Mouse (Mus musculus): Measurements from ENCODE around the gene Zfp109. TPM values are rescaled to one million over a fixed set of nuclear protein-coding genes. Genes with fewer than 3 reads are reported as not detected.

Zfp109 gene
- polyA plus RNA-seq, 1 experiment from 2014 or later, result 3.6 TPM

DNA sequence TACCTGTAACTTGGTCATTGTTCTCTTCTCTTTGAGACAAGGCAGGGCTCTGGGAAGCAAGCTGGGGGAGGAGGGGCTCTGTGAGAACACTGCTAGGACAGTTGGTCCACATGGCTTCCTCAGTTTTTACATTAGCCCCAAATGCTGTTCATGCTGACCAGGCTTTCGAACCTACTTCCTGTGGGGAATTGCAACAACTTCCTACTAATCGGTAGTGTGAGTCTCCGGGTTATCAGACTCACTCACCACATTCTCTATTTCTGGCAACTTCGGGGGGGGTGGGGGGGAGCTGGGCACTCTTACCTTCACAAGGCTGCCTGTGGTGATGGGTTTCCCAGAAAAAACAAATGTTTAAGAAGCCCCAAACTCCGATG lies 47.8 kb downstream of the Zfp109 start:
- Histone ChIP-seq H3K27ac (ENCODE audit: low read depth, low read length) (no peak overlapping the region), H3K9ac (ENCODE audit: low read depth, low read length) (no peak overlapping the region), H3K4me3 (ENCODE audit: low read depth, low read length) (no peak overlapping the region), H3K4me1 (ENCODE audit: control insufficient read depth, insufficient read depth, low read length) (no peaks in the 10 kb centered on the region), H3K27me3 (ENCODE audit: control insufficient read depth, insufficient read depth, low read length) (no peaks in the 10 kb centered on the region), H3K9me3 (replicated peaks; ENCODE audit: control insufficient read depth, low read length) (no peaks in the 10 kb centered on the region), H3K4me2 (no peak overlapping the region), H3K36me3 (ENCODE audit: control insufficient read depth, insufficient read depth, low read length) (peaks cover 5% of the 10 kb centered on the region; the same call in 1 of the 2 replicates)
- 32% methylated on average over 5 of the region's 5 CpGs for WGBS (ENCODE audit: insufficient replicate concordance)
- no peak for ATAC-seq (replicated peaks; ENCODE audit: insufficient number of reproducible peaks, low FRiP score, low TSS enrichment)

DNA sequence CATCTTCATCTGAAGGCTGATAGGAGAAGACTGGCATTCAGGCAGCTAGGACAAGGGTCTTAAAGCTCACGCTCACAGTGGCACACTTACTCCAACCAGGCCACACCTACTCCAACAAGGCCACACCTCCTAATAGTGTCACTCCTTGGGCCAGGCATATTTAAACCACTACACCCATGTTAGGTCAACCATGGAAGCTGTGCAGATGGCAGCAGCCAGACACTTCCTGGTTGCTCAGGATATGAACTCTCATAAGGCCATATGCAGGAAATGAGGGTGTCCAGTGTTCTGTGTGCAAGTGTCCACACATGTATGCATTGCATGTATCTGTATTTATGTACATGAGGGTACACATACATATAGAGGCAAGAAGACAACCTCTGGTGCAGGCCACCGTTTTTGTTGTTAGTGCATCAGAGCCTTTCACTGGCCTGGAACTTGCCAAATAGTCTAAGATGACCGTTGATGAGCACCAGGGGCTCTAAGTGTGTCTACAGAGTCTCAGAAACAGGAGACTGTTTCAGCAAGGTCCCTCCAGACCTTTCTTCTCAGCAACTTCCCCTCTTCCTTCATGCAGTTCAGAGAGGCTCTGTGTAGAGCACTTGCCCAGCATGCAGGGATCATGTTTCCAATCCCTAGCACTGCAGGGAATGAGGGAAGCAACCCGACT lies 48.3 kb downstream of the Zfp109 start:
- no peak for ATAC-seq (replicated peaks; ENCODE audit: insufficient number of reproducible peaks, low FRiP score, low TSS enrichment)
- H3K4me2 ChIP-seq, result no peak overlapping the region
- WGBS (ENCODE audit: insufficient replicate concordance), result 67% methylated on average over 4 of the region's 4 CpGs

DNA sequence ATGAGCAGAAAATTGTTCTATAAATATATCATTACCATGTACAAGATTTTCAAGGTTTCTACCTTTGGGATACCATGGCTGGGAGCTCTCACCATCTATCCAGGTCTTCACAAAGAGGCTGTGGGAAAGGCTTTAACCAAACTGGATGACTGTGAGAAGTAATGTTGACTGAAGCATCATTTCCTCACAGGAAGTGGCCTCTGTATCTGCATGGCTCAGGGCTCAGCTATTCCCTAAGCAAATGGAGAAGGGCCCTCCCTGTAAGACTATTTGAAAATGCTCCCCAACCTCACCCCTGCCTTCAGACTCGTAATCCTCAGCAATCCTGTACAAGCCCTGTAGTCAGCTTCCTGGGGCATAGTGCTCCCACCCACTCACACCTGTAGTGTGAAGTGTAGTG lies 49.7 kb downstream of the Zfp109 start:
- H3K9ac ChIP-seq (ENCODE audit: low read depth, low read length), result no peak overlapping the region
- no peak overlapping the region for H3K4me3 ChIP-seq (ENCODE audit: low read depth, low read length)
- H3K4me1 ChIP-seq (ENCODE audit: control insufficient read depth, insufficient read depth, low read length), result no peaks in the 10 kb centered on the region
- no peaks in the 10 kb centered on the region for H3K27me3 ChIP-seq (ENCODE audit: control insufficient read depth, insufficient read depth, low read length)
- 71% methylated on average over 1 of the region's 1 CpGs for WGBS (ENCODE audit: insufficient replicate concordance)
- no peaks in the 10 kb centered on the region for H3K36me3 ChIP-seq (ENCODE audit: control insufficient read depth, insufficient read depth, low read length)
- no peak overlapping the region for H3K4me2 ChIP-seq
- H3K27ac ChIP-seq (ENCODE audit: low read depth, low read length), result no peak overlapping the region
- no peaks in the 10 kb centered on the region for H3K9me3 ChIP-seq (replicated peaks; ENCODE audit: control insufficient read depth, low read length)
- ATAC-seq (replicated peaks; ENCODE audit: insufficient number of reproducible peaks, low FRiP score, low TSS enrichment), result no peak

More for the DNA sequence above, 48.3 kb downstream of the Zfp109 start:
- Histone ChIP-seq H3K4me1 (ENCODE audit: control insufficient read depth, insufficient read depth, low read length) (no peaks in the 10 kb centered on the region), H3K36me3 (ENCODE audit: control insufficient read depth, insufficient read depth, low read length) (peaks cover 5% of the 10 kb centered on the region; the same call in 1 of the 2 replicates), H3K9me3 (replicated peaks; ENCODE audit: control insufficient read depth, low read length) (no peaks in the 10 kb centered on the region), H3K27me3 (ENCODE audit: control insufficient read depth, insufficient read depth, low read length) (no peaks in the 10 kb centered on the region), H3K27ac (ENCODE audit: low read depth, low read length) (no peak overlapping the region), H3K4me3 (ENCODE audit: low read depth, low read length) (no peak overlapping the region), H3K9ac (ENCODE audit: low read depth, low read length) (no peak overlapping the region)

Other genes starting within 250 kb of the Zfp109 start
- gene V1rd19, start 235.9 kb downstream of the Zfp109 start, polyA plus RNA-seq (2014; fragmentation: Nextera tagmentation; extraction: Ambion mirVana), result not detected in 2 replicates
- gene Vmn1r183, start 184.3 kb downstream of the Zfp109 start, polyA plus RNA-seq (2014; fragmentation: Nextera tagmentation; extraction: Ambion mirVana), result not detected in 2 replicates
- gene Zfp180, start 155.6 kb downstream of the Zfp109 start, polyA plus RNA-seq (2014; fragmentation: Nextera tagmentation; extraction: Ambion mirVana), result 14.2 and 19.9 TPM in 2 replicates
- gene Zfp112, start 125.2 kb downstream of the Zfp109 start, polyA plus RNA-seq (2014; fragmentation: Nextera tagmentation; extraction: Ambion mirVana), result 3.2 and 3.8 TPM in 2 replicates
- 7.7 and 10.6 TPM in 2 replicates for gene Zfp235, start 103.4 kb downstream of the Zfp109 start, polyA plus RNA-seq (2014; fragmentation: Nextera tagmentation; extraction: Ambion mirVana)
- gene Zfp114, start 62.5 kb downstream of the Zfp109 start, polyA plus RNA-seq (2014; fragmentation: Nextera tagmentation; extraction: Ambion mirVana), result 3.3 and 3.9 TPM in 2 replicates
- gene Zfp111, start 26.1 kb downstream of the Zfp109 start, polyA plus RNA-seq (2014; fragmentation: Nextera tagmentation; extraction: Ambion mirVana), result 7.7 and 8.3 TPM in 2 replicates
- gene Zfp108, start 17.2 kb upstream of the Zfp109 start, polyA plus RNA-seq (2014; fragmentation: Nextera tagmentation; extraction: Ambion mirVana), result 1.5 and 2.1 TPM in 2 replicates
- 5.8 and 7.3 TPM in 2 replicates for gene Zfp93, start 32.9 kb upstream of the Zfp109 start, polyA plus RNA-seq (2014; fragmentation: Nextera tagmentation; extraction: Ambion mirVana)
- 16.4 and 18.1 TPM in 2 replicates for gene Zfp61, start 63.7 kb upstream of the Zfp109 start, polyA plus RNA-seq (2014; fragmentation: Nextera tagmentation; extraction: Ambion mirVana)
- 4.6 and 6.1 TPM in 2 replicates for gene Zfp94, start 79.1 kb upstream of the Zfp109 start, polyA plus RNA-seq (2014; fragmentation: Nextera tagmentation; extraction: Ambion mirVana)
- not detected in 2 replicates for gene Tescl, start 96.4 kb upstream of the Zfp109 start, polyA plus RNA-seq (2014; fragmentation: Nextera tagmentation; extraction: Ambion mirVana)
- not detected in 2 replicates for gene Lypd5, start 111.6 kb upstream of the Zfp109 start, polyA plus RNA-seq (2014; fragmentation: Nextera tagmentation; extraction: Ambion mirVana)
- gene Kcnn4, start 132.7 kb upstream of the Zfp109 start, polyA plus RNA-seq (2014; fragmentation: Nextera tagmentation; extraction: Ambion mirVana), result 9.9 and 11.2 TPM in 2 replicates
- 17.5 and 21.2 TPM in 2 replicates for gene Smg9, start 162.1 kb upstream of the Zfp109 start, polyA plus RNA-seq (2014; fragmentation: Nextera tagmentation; extraction: Ambion mirVana)
- gene Irgc1, start 214.7 kb upstream of the Zfp109 start, polyA plus RNA-seq (2014; fragmentation: Nextera tagmentation; extraction: Ambion mirVana), result not detected in 2 replicates
- 5.6 and 6.9 TPM in 2 replicates for gene Plaur, start 224.9 kb upstream of the Zfp109 start, polyA plus RNA-seq (2014; fragmentation: Nextera tagmentation; extraction: Ambion mirVana)
- gene Cadm4, start 244.5 kb upstream of the Zfp109 start, polyA plus RNA-seq (2014; fragmentation: Nextera tagmentation; extraction: Ambion mirVana), result 0.20 and 0.23 TPM in 2 replicates

All from heart, embryonic 11.5 days (tissue).